Mouse (Mus musculus): ENCODE measurements around the gene Vgf. TPM values are rescaled to one million over a fixed set of nuclear protein-coding genes. Genes with fewer than 3 reads are reported as not detected.

Gene Vgf
- total RNA-seq, 4 experiments from 2014 or later: 243 to 291 (median 262) TPM

GRCm38 (mm10) chr5:137070881-137071605, 44.9 kb downstream of the Vgf start:
- DNase-seq (ENCODE audit: low spot score in 2 of 2): no peak

GRCm38 (mm10) chr5:137072079-137072960, 46.1 kb downstream of the Vgf start, which contains the start of gene Serpine1:
Gene Serpine1, minus strand, starts transcription at chr5:137072268.
- peak in 1 of 2 experiments; percentile 74 for DNase-seq (ENCODE audit: low spot score in 2 of 2)

DNA sequence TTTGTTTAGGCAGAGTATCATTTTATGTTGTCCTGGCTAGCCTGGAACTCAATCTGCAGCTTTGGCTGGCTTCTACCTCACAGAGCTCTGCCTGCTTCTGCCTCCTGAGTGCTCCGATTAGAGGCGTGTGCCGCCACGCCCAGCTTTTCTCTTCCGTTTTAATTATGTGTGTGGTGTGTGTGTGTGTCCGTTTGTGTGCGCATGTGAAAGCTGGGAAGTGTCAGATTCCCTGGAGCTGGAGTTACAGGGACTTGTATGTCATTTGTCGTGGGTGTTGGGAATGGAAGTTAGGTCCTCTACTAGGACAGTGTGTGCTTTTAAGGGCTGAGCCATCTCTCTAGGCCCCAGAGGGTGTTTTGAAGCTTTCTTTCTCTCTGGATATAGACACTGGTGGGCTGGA, 46.9 kb downstream of the Vgf start:
- DNase-seq (ENCODE audit: low spot score in 2 of 2): no peak

DNA sequence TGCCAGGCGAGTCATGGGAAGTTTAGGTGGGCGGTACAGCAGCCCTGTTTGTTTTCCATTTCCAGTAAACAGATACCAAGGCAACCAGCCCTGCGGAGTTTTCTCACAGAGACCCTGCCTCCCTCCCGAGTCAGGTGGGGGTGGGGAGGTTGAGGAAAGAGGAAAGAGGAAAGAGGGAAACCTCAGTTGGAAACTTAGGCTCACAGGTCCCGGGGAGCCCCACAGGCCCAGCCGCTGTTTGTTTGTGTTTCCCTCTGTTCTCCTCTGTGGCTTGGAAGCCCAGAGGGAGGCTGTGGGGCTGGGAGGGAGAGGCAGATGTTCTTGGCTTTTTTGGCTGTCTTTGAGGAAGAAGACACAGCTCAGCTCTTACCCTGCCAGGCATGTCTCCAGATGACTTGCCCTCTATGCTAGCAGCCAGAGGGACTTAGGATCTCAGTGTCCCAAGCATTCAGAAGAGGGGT, 48.0 kb downstream of the Vgf start:
- no peak for DNase-seq (ENCODE audit: low spot score in 2 of 2)

GRCm38 (mm10) chr5:137075726-137076125, 49.5 kb downstream of the Vgf start:
- DNase-seq (ENCODE audit: low spot score in 2 of 2): no peak

DNA sequence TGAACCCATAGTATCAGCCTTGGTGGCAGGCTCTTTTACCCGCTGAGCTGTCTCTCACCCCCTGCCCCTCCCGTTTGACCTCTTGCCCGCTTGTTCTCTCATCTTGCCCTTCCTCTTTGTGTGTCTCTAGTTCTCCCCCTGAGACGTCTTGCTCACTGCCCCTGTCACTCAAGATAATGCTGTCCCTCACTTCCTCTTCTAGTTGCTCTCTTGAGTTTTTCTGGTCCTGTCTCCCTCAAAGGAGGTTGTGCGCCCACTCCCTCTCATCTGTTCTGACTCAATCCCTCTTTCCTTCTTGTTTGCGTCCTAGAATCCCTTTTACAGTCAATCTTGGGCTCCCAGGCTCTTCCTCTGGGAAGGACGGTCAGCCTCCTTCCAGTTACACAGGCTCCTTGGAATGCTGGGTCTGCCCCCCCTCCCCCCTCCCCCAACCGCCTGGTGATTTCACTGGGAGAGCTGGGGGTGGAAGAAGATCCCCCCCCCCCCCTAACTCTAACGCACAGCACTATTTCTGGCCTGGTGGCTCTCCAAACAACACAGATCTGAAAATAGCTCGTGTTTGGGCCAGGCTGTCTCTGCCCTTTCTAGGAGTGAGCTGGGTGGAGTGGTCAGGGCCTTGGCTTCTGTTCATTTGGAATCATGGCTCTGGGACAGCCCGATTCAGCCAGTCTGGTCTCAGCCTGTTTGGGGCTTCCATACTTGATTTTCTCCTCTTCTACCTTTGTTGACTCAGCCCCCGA, 50.2 kb downstream of the Vgf start:
- no peak for DNase-seq (ENCODE audit: low spot score in 2 of 2)

GRCm38 (mm10) chr5:137077187-137077586, 51.0 kb downstream of the Vgf start:
- no peak for DNase-seq (ENCODE audit: low spot score in 2 of 2)

DNA sequence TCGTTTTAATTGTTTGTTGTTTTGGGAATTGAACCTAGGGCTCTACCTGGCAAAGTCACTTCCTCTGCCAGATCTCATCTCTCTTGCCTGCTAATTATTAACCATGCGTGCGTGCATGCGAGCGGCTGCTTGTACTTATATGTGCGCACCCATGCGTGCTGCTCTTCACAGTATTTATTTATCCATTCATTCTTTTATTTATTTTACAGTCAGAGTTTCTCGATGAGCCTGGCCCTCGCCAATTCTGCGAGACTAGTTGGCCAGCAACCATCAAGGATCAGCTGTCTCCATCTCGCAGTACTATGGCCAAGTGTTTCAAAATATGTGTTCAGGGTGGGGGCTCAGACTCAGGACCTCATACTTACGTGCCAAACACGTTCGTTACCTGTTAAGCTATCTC, 51.8 kb downstream of the Vgf start:
- DNase-seq (ENCODE audit: low spot score in 2 of 2): no peak

GRCm38 (mm10) chr5:137078616-137079015, 52.4 kb downstream of the Vgf start:
- no peak for DNase-seq (ENCODE audit: low spot score in 2 of 2)

DNA sequence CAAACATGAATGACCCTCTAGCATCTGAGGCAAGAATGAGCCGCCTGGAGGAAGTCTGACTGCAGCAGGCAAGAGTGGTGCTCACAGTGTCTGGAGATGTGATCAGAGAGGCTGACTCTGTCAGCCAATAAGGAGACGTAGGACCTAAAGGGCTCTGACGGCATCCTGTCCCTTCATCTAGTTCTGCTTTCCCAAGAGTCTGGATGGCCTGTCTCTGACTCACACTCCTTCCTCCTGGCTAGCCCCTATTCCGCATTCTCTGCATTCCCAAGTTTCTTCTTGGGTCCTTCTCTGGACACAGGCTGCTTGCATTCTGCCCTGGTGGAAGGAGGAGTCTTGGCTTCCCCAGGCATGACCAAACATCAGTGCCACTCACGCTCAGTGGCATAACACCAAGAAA, 53.7 kb downstream of the Vgf start:
- DNase-seq (ENCODE audit: low spot score in 2 of 2): no peak

Small RNA genes within 50 kb of the gene (microRNA-seq; reads per million reads assigned to microRNA genes)
- gene Mir702: 239 to 352 reads per million in 2 experiments

Other genes with a start within 250 kb of the Vgf start
- 1 to 10 TPM; 6.0 to 8.4 (median 6.8) TPM for gene Col26a1, start 143.2 kb upstream of the Vgf start, total RNA-seq (2022)
- gene Ift22, start 118.2 kb upstream of the Vgf start, total RNA-seq (2022): 10 to 100 TPM; 87.2 to 95.6 (median 91.6) TPM
- 100 to 1,000 TPM; 256 to 283 (median 275) TPM for gene Fis1, start 73.1 kb upstream of the Vgf start, total RNA-seq (2022)
- under 1 TPM in 2 of 4 experiments, not detected in 2; 0.23 to 0.25 TPM for gene Cldn15, start 59.8 kb upstream of the Vgf start, total RNA-seq (2022)
- gene Plod3, start 39.4 kb upstream of the Vgf start, total RNA-seq (2022): 10 to 100 TPM; 27.9 to 43.3 (median 34.2) TPM
- 10 to 100 TPM; 81.9 to 92.7 (median 85.8) TPM for gene Znhit1, start 38.4 kb upstream of the Vgf start, total RNA-seq (2022)
- 100 to 1,000 TPM; 318 to 379 (median 354) TPM for gene Ap1s1, start 19.7 kb downstream of the Vgf start, total RNA-seq (2022)
- 1 to 10 TPM; 1.1 to 2.7 (median 1.9) TPM for gene Serpine1, start 45.9 kb downstream of the Vgf start, total RNA-seq (2022)
- gene Trim56, start 89.8 kb downstream of the Vgf start, total RNA-seq (2022): 1 to 10 TPM; 5.4 to 8.9 (median 7.4) TPM
- gene Muc3, start 122.9 kb downstream of the Vgf start, total RNA-seq (2022): not detected
- 1 to 10 TPM; 3.6 to 5.6 (median 4.5) TPM for gene Muc3a, start 186.0 kb downstream of the Vgf start, total RNA-seq (2022)

Data from left cerebral cortex, adult 8-10 months (tissue).